Mouse (Mus musculus): Measurements from ENCODE around the gene Lims1. TPM values are rescaled to one million over a fixed set of nuclear protein-coding genes. Genes with fewer than 3 reads are reported as not detected.
"Not testable (repeated sequence)": the region's sequence is repeated elsewhere in the genome, so short reads cannot be mapped to it uniquely, and the experiment has no call there.

The Lims1 gene
- polyA plus RNA-seq, 1 experiment from 2014 or later, result 208 TPM

DNA sequence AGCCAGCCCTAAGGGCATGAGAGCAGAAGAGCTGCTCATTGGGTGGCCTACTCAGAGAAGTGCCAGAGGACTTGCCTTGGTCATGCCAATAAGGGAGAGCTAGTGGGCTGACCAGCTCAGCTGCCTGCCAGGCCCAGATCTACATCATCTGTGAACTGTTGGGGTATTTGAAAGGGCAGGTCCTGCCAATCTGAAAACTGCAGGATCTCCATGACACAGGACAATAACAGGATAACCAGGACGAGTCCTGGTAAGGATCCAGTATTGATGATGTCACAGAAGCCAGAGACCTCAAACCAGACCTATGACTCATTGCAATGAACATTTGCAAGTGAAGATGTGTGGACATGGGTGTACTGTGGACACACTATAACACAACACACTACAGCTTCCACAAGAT lies 12.5 kb upstream of the Lims1 start:
- DNase-seq (no peak), ATAC-seq (ENCODE audit: insufficient read depth) (no peak)
- no peak overlapping the region for H3K4me3 ChIP-seq (ENCODE audit: low read depth, low read length)
- no peaks in the 10 kb centered on the region for H3K27me3 ChIP-seq (ENCODE audit: insufficient read depth, low read length)
- H3K4me2 ChIP-seq, result no peak overlapping the region
- H3K9me3 ChIP-seq (ENCODE audit: low read depth, low read length), result no peaks in the 10 kb centered on the region
- H3K4me1 ChIP-seq (ENCODE audit: insufficient read depth), result no peaks in the 10 kb centered on the region
- H3K36me3 ChIP-seq (ENCODE audit: insufficient read depth), result peaks cover 32% of the 10 kb centered on the region
- 71% methylated on average over 1 of the region's 1 CpGs for WGBS
- H3K9ac ChIP-seq, result no peak overlapping the region
- H3K27ac ChIP-seq (ENCODE audit: low read depth), result no peak overlapping the region
- no peak for TF ChIP-seq CTCF (IDR thresholded peaks at IDR 0.05; ENCODE audit: low read depth)

GRCm38 (mm10) chr10:58312887-58313286 lies 10.4 kb upstream of the Lims1 start:
- peak; percentile 31 for TF ChIP-seq CTCF (IDR thresholded peaks at IDR 0.05; ENCODE audit: low read depth)

DNA sequence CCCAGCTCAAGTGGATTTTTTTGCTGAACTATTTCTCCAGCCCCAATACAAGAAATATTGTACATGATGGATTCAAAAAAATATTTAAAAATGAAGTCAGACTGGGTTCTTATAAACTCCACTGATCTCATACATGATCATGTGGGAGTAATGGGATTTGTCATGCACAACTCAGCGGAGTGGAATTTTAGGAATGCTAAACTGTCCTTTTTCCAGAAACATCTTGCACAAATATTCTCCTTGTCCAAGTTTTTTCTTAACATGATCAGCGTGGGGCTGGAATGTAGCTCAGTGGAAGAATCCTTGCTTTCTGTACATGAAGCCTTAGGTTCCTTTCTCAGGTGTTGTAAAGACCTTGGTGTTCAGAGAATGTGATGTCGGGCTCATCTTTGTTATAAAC lies 2.4 kb upstream of the Lims1 start:
- no peak overlapping the region for H3K4me3 ChIP-seq (ENCODE audit: low read depth, low read length)
- H3K36me3 ChIP-seq (ENCODE audit: insufficient read depth), result no peaks in the 10 kb centered on the region
- ATAC-seq (ENCODE audit: insufficient read depth), result no peak
- TF ChIP-seq CTCF (IDR thresholded peaks at IDR 0.05; ENCODE audit: low read depth), result no peak
- peak; percentile 18 for DNase-seq
- no peak overlapping the region for H3K9ac ChIP-seq
- H3K27me3 ChIP-seq (ENCODE audit: insufficient read depth, low read length), result no peaks in the 10 kb centered on the region
- no peak overlapping the region for H3K27ac ChIP-seq (ENCODE audit: low read depth)
- 67% methylated on average over 3 of the region's 3 CpGs for WGBS
- no peak overlapping the region for H3K4me2 ChIP-seq
- no peaks in the 10 kb centered on the region for H3K9me3 ChIP-seq (ENCODE audit: low read depth, low read length)
- H3K4me1 ChIP-seq (ENCODE audit: insufficient read depth), result peaks cover 8% of the 10 kb centered on the region

More at GRCm38 (mm10) chr10:58312887-58313286, 10.4 kb upstream of the Lims1 start:
- no peak for DNase-seq
- Histone ChIP-seq H3K27ac (ENCODE audit: low read depth) (no peak overlapping the region), H3K9ac (no peak overlapping the region), H3K27me3 (ENCODE audit: insufficient read depth, low read length) (no peaks in the 10 kb centered on the region), H3K4me2 (no peak overlapping the region), H3K4me3 (ENCODE audit: low read depth, low read length) (no peak overlapping the region), H3K36me3 (ENCODE audit: insufficient read depth) (peaks cover 21% of the 10 kb centered on the region), H3K9me3 (ENCODE audit: low read depth, low read length) (no peaks in the 10 kb centered on the region), H3K4me1 (ENCODE audit: insufficient read depth) (no peaks in the 10 kb centered on the region)
- 94% methylated on average over 5 of the region's 5 CpGs for WGBS
- no peak for ATAC-seq (ENCODE audit: insufficient read depth)

- ATAC-seq (ENCODE audit: insufficient read depth), result no peak
- Histone ChIP-seq H3K27me3 (ENCODE audit: insufficient read depth, low read length) (no peaks in the 10 kb centered on the region), H3K4me2 (peak overlapping the region; percentile 57), H3K27ac (ENCODE audit: low read depth) (peak overlapping the region; percentile 87), H3K4me3 (ENCODE audit: low read depth, low read length) (peak overlapping the region; percentile 87), H3K4me1 (ENCODE audit: insufficient read depth) (peaks cover 11% of the 10 kb centered on the region), H3K9ac (0 out of 2 replicates have a peak overlapping the region, but pooled peaks have one; percentile 38), H3K36me3 (ENCODE audit: insufficient read depth) (no peaks in the 10 kb centered on the region), H3K9me3 (ENCODE audit: low read depth, low read length) (no peaks in the 10 kb centered on the region)
- no peak for TF ChIP-seq CTCF (IDR thresholded peaks at IDR 0.05; ENCODE audit: low read depth)
- peak; percentile 8 for DNase-seq
- 23% methylated on average over 6 of the region's 6 CpGs for WGBS
These were observed 772 bp upstream of the Lims1 start for GRCm38 (mm10) chr10:58322361-58323027.

DNA sequence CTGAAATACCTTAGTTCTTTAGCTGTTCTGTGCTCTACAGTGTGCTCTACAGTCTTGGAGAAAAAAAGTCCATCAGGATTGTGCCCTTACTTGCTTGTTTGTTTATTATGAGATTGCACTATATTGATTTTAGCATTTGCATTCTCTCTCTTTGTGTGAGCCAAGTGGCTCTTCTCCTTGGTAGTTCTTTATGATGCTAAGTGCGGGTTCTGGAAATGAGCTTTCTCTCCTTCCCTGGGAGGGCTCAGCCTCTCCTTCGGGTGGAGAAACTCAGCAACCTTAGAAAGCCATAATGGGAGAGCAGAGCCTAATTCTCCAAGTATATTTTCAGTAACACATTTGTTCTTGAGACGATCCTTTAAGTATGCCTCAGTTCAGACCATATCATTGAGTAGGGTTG lies 3.0 kb downstream of the Lims1 start:
- Histone ChIP-seq H3K27ac (ENCODE audit: low read depth) (no peak overlapping the region), H3K36me3 (ENCODE audit: insufficient read depth) (peaks cover 3% of the 10 kb centered on the region; the same call in 1 of the 2 replicates), H3K27me3 (ENCODE audit: insufficient read depth, low read length) (no peaks in the 10 kb centered on the region), H3K4me1 (ENCODE audit: insufficient read depth) (peaks cover 11% of the 10 kb centered on the region), H3K4me2 (peak overlapping the region; percentile 38), H3K4me3 (ENCODE audit: low read depth, low read length) (peak overlapping the region; percentile 6; the same call in 1 of the 2 replicates), H3K9ac (no peak overlapping the region; the same call in 1 of the 2 replicates), H3K9me3 (ENCODE audit: low read depth, low read length) (no peaks in the 10 kb centered on the region)
- ATAC-seq (ENCODE audit: insufficient read depth), result no peak
- WGBS, result 66% methylated on average over 3 of the region's 3 CpGs
- TF ChIP-seq CTCF (IDR thresholded peaks at IDR 0.05; ENCODE audit: low read depth), result no peak
- no peak for DNase-seq

DNA sequence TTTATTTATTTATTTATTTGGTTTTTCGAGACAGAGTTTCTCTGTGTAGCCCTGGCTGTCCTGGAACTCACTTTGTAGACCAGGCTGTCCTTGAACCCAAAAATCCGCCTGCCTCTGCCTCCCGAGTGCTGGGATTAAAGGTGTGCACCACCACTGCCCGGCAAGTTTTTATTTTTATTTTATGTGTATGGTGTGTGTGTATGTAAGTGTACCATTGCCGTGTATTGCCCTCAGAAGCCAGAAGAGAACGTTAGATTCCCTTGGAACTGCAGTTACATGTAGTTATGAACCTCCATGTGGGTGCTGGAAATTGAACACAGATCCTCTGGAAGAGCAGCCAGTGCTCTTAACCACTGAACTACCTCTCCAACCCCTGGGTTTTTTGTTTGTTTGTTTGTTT lies 4.6 kb downstream of the Lims1 start:
- H3K9me3 ChIP-seq (ENCODE audit: low read depth, low read length); H3K27me3 ChIP-seq (ENCODE audit: insufficient read depth, low read length); H3K27ac ChIP-seq (ENCODE audit: low read depth); DNase-seq; H3K4me2 ChIP-seq; H3K9ac ChIP-seq; H3K4me3 ChIP-seq (ENCODE audit: low read depth, low read length); ATAC-seq (ENCODE audit: insufficient read depth); H3K36me3 ChIP-seq (ENCODE audit: insufficient read depth): not testable (repeated sequence)
- H3K4me1 ChIP-seq (ENCODE audit: insufficient read depth), result peaks cover 11% of the 10 kb centered on the region
- 89% methylated on average over 6 of the region's 6 CpGs for WGBS

GRCm38 (mm10) chr10:58328517-58329108 lies 5.3 kb downstream of the Lims1 start:
- H3K9me3 ChIP-seq (ENCODE audit: low read depth, low read length), result no peaks in the 10 kb centered on the region
- no peak overlapping the region for H3K4me2 ChIP-seq
- no peak for ATAC-seq (ENCODE audit: insufficient read depth)
- H3K9ac ChIP-seq, result no peak overlapping the region
- no peaks in the 10 kb centered on the region for H3K27me3 ChIP-seq (ENCODE audit: insufficient read depth, low read length)
- peaks cover 11% of the 10 kb centered on the region for H3K4me1 ChIP-seq (ENCODE audit: insufficient read depth)
- TF ChIP-seq CTCF (IDR thresholded peaks at IDR 0.05; ENCODE audit: low read depth), result no peak
- H3K27ac ChIP-seq (ENCODE audit: low read depth), result no peak overlapping the region
- no peak overlapping the region for H3K4me3 ChIP-seq (ENCODE audit: low read depth, low read length)
- peaks cover 3% of the 10 kb centered on the region; the same call in 1 of the 2 replicates for H3K36me3 ChIP-seq (ENCODE audit: insufficient read depth)
- DNase-seq, result no peak
- 94% methylated on average over 8 of the region's 8 CpGs for WGBS
